Mouse (Mus musculus) forebrain, embryonic 12.5 days (tissue): ENCODE data around the gene Atcay. TPM values are rescaled to one million over a fixed set of nuclear protein-coding genes. Genes with fewer than 3 reads are reported as not detected.

ENCODE experiments used
- ATAC-seq: fragments of 200-750 bp; cut with Nextera tagmentation; 2 replicates; pipeline ENCODE4 v1.8.0; 2017; ENCODE audit warnings: moderate TSS enrichment; ENCODE audit not compliant: low FRiP score
- H3K27ac ChIP-seq: fragments of 300-500 bp; sonication (generic); 2 replicates; pipeline ENCODE4 v1.5.1; 2016; ENCODE audit warnings: mild to moderate bottlenecking
- H3K27me3 ChIP-seq: fragments of 300-500 bp; sonication (generic); 2 replicates; pipeline ENCODE4 v1.6.1; 2016; ENCODE audit warnings: mild to moderate bottlenecking
- H3K36me3 ChIP-seq: fragments of 300-500 bp; sonication (generic); replicated peaks from 2 replicates; pipeline ENCODE4 v1.6.1; 2016; ENCODE audit warnings: mild to moderate bottlenecking
- H3K4me1 ChIP-seq: fragments of 300-500 bp; sonication (generic); 2 replicates; pipeline ENCODE4 v1.6.1; 2016
- H3K4me2 ChIP-seq: fragments of 300-500 bp; sonication (generic); 2 replicates; pipeline ENCODE4 v1.6.1; 2016; ENCODE audit warnings: mild to moderate bottlenecking, moderate library complexity
- H3K4me3 ChIP-seq: fragments of 300-500 bp; sonication (generic); replicated peaks from 2 replicates; pipeline ENCODE4 v1.5.1; 2016; ENCODE audit warnings: mild to moderate bottlenecking
- H3K9ac ChIP-seq: fragments of 300-500 bp; sonication (generic); 2 replicates; pipeline ENCODE4 v1.6.1; 2016; ENCODE audit warnings: mild to moderate bottlenecking
- H3K9me3 ChIP-seq: fragments of 300-500 bp; sonication (generic); 2 replicates; pipeline ENCODE4 v1.6.1; 2016
- WGBS: fragments of 180-500 bp; shearing (Covaris S2); methylation state at CpG from one replicate; pipeline ENCODE4 v1.1.7; 2016; 5-methylcytosine and 5-hydroxymethylcytosine counted together
- polyA plus RNA-seq: library from polyadenylated mRNA; unstranded; fragments of >200 nt; fragmentation: Nextera tagmentation; extraction: Ambion mirVana; gene quantifications from 2 replicates; pipeline ENCODE4 v1.2.1, GENCODE M21; 2016

Gene Atcay
- polyA plus RNA-seq, 1 experiment from 2014 or later = 31.8 TPM

DNA sequence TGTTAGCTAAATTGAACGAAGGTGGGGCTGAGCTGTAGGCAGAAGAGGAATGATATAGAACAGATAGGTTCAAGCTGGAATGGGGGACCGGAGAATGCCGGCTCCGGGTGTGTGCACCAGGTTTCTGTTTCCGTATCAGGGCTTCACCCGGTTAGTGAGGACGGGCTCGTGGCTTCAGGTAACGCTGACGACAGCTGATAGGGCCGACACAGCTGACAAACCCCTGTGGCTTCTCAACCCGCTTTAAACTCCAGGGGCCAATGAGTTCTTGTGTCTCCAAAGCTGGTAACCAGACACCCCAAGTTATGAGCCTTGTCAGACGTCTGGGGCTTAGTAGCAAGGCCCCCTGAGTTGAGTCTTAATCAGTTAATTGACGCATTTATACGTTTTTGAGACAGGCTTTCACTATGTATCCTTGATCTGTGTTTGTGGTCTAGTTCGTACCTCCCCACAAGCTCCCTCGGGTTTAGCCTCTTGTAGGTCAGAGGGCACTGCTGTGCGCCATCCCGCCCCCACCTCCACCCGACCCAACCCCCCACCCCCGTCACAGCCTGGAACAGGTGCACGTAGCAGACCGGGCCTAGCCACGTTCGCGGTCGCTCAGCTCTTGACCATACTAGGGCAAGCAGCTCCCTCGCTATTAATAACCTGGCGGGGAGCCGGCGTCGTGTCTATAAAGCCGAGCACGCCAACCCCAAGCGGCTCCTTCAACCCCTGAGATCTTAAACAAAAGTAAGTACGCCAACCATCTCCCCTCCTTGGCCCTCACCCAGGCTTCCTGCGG lies 36.5 kb downstream of the Atcay start:
- 17% methylated on average over 37 of the region's 37 CpGs for WGBS
- no peak overlapping the region for H3K4me2 ChIP-seq
- 0 out of 2 replicates have a peak overlapping the region, but pooled peaks have one; percentile 17 for H3K9ac ChIP-seq
- no peak for ATAC-seq
- peaks cover 14% of the 10 kb centered on the region for H3K36me3 ChIP-seq
- H3K4me1 ChIP-seq = peaks cover 24% of the 10 kb centered on the region
- H3K27me3 ChIP-seq = peaks cover 55% of the 10 kb centered on the region
- no peak overlapping the region; the same call in 1 of the 2 replicates for H3K4me3 ChIP-seq
- H3K27ac ChIP-seq = no peak overlapping the region
- no peaks in the 10 kb centered on the region for H3K9me3 ChIP-seq

DNA sequence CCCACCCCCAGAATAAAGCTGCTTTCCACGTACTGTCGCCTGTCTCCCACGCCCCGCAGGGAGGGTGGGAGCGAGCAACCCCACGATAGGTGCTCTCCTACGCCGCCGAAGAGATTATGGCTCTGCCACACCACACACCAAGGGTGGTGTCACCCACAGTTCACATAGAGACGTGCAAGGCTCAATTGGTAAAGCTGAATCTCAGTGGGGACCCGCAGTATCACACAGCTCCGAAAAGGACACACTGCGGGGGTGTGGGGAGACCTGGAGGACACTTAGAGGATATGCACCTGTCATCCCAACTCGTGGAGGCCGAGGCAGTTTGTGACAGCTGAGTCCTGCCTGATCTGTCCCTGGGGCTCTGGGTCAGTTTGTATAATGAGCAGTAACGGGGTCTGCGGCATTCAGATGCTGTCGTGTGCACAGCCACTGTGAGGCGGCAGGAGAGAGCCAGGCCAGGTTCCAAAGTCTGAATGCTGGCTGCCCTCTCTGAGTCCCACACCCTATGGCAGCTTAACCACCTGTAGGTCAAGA lies 37.6 kb downstream of the Atcay start:
- Histone ChIP-seq H3K4me1 (peaks cover 24% of the 10 kb centered on the region), H3K27me3 (peaks cover 51% of the 10 kb centered on the region), H3K9ac (peak overlapping the region; percentile 77), H3K4me2 (peak overlapping the region; percentile 96), H3K9me3 (no peaks in the 10 kb centered on the region), H3K36me3 (peaks cover 14% of the 10 kb centered on the region), H3K27ac (peak overlapping the region; percentile 93), H3K4me3 (peak overlapping the region; percentile 60)
- ATAC-seq = peak; percentile 31
- 4% methylated on average over 19 of the region's 19 CpGs for WGBS

DNA sequence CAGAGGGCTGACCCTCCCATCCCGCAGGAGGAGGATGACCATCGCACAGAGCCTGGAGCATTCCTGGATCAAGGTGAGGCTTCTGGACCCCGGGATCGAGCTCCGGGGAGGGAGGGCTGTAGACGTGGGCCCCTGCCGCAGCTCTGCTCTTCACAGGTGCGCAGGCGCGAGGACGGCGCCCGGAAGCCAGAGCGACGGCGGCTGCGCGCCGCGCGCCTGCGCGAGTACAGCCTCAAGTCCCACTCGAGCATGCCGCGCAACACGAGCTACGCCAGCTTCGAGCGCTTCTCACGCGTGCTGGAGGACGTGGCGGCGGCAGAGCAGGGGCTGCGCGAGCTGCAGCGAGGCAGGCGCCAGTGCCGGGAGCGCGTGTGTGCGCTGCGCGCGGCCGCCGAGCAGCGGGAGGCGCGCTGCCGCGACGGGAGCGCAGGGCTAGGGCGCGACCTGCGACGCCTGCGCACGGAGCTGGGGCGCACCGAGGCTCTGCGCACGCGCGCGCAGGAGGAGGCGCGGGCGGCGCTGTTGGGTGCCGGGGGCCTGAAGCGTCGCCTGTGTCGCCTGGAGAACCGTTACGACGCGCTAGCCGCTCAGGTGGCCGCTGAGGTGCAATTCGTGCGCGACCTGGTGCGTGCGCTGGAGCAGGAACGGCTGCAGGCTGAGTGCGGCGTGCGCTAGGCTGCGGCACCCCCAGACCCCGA lies 38.2 kb downstream of the Atcay start:
- Histone ChIP-seq H3K4me2 (peak overlapping the region; percentile 96), H3K9ac (peak overlapping the region; percentile 77), H3K36me3 (peaks cover 16% of the 10 kb centered on the region), H3K27ac (peak overlapping the region; percentile 93), H3K9me3 (no peaks in the 10 kb centered on the region), H3K4me1 (peaks cover 24% of the 10 kb centered on the region), H3K27me3 (peaks cover 48% of the 10 kb centered on the region), H3K4me3 (peak overlapping the region; percentile 60)
- under 1% methylated on average over 88 of the region's 93 CpGs for WGBS
- peak; percentile 88 for ATAC-seq

DNA sequence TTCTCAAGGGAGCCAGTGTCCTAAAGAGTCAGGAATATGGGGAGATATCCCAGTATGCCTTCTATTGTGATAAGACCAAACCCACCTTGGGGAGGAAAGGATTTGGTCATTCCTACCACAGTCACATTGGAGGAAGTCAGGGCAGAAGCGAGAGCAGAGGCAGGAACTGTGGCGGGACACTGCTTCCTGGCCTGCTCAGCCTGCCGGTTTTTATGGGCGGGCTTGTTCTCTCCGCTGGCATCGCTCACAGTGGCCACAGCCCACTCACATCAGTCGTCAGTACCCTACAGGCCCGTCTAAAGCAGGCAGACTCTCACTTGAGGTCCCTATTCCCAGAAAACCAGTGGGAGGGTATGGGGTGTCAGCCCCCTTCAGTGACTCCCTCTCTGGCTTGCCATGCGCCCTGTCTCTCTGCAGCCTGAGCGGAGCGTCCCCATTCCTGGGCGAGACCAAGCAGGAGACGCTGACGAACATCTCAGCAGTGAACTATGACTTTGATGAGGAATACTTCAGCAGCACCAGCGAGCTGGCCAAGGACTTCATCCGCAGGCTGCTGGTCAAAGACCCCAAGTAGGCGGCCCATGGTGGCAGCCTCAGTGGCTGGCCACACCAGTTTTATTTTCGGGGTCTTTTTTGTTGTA lies 39.2 kb downstream of the Atcay start:
- Histone ChIP-seq H3K4me3 (no peak overlapping the region), H3K27ac (no peak overlapping the region), H3K4me2 (peak overlapping the region; percentile 96; the same call in 1 of the 2 replicates), H3K36me3 (peaks cover 26% of the 10 kb centered on the region), H3K4me1 (peaks cover 24% of the 10 kb centered on the region), H3K9ac (no peak overlapping the region), H3K9me3 (no peaks in the 10 kb centered on the region), H3K27me3 (peaks cover 38% of the 10 kb centered on the region)
- no peak for ATAC-seq
- WGBS = 89% methylated on average over 18 of the region's 18 CpGs

DNA sequence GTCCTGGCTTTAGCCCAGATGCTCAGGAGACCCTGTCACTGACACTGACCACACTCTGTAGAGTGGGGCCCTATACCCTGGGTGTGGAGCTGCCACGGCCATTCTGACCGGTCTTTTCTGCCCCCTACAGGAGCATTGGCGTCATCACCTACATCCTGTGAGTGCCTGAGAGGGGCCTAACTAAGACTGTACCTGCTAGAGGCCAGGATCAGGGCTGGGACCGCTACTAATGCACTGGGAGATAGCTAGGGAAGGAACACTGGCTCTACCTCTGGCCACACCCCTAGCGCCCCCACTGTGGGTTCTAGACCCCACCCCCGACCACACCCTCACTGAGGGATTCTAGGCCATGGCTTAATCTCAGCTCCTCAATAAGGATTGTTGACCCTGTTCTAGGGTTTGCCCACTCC lies 39.7 kb downstream of the Atcay start:
- H3K9ac ChIP-seq = no peak overlapping the region
- peaks cover 27% of the 10 kb centered on the region for H3K36me3 ChIP-seq
- H3K4me3 ChIP-seq = no peak overlapping the region
- H3K4me2 ChIP-seq = no peak overlapping the region
- ATAC-seq = no peak
- peaks cover 24% of the 10 kb centered on the region for H3K4me1 ChIP-seq
- WGBS = 78% methylated on average over 6 of the region's 6 CpGs
- H3K27me3 ChIP-seq = peaks cover 33% of the 10 kb centered on the region
- no peak overlapping the region for H3K27ac ChIP-seq
- H3K9me3 ChIP-seq = no peaks in the 10 kb centered on the region

DNA sequence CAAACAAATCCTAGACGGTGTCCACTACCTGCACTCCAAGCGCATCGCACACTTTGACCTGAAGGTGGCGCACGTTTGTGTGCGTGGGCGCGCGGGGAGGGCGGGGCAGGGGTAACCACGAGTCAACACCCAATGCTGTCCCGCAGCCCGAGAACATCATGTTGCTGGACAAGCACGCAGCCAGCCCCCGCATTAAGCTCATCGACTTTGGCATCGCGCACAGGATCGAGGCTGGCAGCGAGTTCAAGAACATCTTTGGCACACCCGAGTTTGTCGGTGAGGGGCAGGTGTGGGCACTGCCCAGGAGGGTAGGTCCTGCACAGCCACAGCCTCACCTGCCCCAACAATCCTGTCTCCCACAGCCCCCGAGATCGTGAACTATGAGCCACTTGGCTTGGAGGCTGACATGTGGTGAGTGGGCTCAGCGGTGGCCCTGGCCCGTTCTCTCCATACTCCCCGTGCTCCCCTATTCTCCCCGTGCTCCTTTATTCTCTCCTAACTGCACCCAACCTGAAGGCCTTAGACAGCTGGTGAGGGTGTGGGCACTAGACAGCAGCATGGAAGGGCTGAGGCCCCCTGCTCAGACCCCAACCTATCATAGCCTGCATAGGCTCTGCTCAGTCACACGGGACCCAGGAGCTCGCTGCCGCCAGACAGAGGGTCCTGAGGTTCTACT lies 40.3 kb downstream of the Atcay start:
- Histone ChIP-seq H3K27me3 (peaks cover 27% of the 10 kb centered on the region), H3K4me2 (no peak overlapping the region), H3K27ac (no peak overlapping the region), H3K36me3 (peaks cover 30% of the 10 kb centered on the region), H3K9me3 (no peaks in the 10 kb centered on the region), H3K9ac (no peak overlapping the region), H3K4me1 (peaks cover 24% of the 10 kb centered on the region), H3K4me3 (no peak overlapping the region)
- WGBS = 70% methylated on average over 31 of the region's 31 CpGs
- ATAC-seq = no peak

DNA sequence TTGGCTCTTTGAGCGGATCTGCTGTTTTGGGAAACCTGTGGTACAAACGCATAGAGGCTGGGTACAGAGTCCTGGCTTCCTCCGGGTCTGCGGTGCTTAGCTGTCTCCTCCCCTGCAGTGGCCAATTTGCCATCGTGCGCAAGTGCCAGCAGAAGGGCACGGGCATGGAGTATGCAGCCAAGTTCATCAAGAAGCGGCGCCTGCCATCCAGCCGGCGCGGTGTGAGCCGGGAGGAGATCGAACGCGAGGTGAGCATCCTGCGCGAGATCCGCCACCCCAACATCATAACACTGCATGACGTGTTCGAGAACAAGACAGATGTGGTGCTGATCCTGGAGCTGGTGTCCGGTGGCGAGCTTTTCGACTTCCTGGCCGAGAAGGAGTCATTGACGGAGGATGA lies 40.8 kb downstream of the Atcay start:
- ATAC-seq = no peak
- Histone ChIP-seq H3K4me3 (no peak overlapping the region), H3K27me3 (peaks cover 22% of the 10 kb centered on the region), H3K9me3 (no peaks in the 10 kb centered on the region), H3K9ac (no peak overlapping the region), H3K27ac (no peak overlapping the region), H3K4me2 (no peak overlapping the region), H3K36me3 (peaks cover 36% of the 10 kb centered on the region), H3K4me1 (peaks cover 24% of the 10 kb centered on the region)
- 80% methylated on average over 26 of the region's 26 CpGs for WGBS

DNA sequence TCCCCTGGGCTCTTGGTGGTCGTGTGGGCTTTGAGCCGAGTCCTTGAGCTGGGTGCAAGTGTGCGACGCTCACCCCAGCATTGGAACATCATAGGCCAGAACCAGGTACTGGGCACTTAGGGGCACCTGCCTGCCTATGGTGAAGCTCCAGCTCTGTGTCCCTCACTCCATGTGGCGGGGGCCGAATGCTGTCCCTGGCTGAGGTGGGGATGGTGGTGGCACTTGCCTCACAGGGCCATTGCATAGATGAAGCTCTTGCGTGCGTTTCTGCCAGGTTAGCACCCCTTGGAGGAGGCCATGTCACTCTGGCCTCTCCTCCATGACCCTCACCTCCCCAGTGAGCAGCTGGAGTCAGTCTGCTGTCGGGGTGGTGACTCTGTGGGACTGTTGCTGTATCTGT lies 43.5 kb downstream of the Atcay start:
- ATAC-seq = no peak
- Histone ChIP-seq H3K4me3 (no peak overlapping the region), H3K36me3 (peaks cover 47% of the 10 kb centered on the region)

DNA sequence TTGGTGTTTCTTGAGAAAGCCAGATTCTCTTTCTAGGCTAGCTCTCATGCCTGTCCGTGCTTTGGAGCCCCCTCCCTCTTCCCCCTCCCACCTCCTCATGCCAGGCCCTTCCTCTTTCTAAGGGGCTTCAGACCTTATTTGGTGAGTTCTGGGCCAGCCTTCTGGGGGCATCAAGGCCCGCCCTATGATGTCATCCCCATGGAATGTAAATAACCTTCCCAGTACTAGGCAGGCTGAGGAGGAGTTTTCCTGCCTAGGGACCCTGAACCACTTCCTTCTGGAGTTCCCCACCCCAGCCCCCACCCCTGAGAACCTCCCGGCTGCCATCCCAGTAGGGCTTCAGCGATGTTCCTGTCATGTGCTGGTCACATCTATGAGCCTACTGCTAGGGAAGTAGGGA lies 45.9 kb downstream of the Atcay start:
- Histone ChIP-seq H3K4me1 (peaks cover 20% of the 10 kb centered on the region), H3K27ac (no peak overlapping the region; the same call in 1 of the 2 replicates), H3K4me3 (no peak overlapping the region), H3K36me3 (peaks cover 59% of the 10 kb centered on the region), H3K9ac (no peak overlapping the region), H3K4me2 (no peak overlapping the region), H3K27me3 (no peaks in the 10 kb centered on the region), H3K9me3 (no peaks in the 10 kb centered on the region)
- ATAC-seq = no peak
- 71% methylated on average over 4 of the region's 4 CpGs for WGBS

More for the DNA sequence above, 43.5 kb downstream of the Atcay start:
- H3K27ac ChIP-seq = no peak overlapping the region
- H3K27me3 ChIP-seq = no peaks in the 10 kb centered on the region
- no peak overlapping the region for H3K4me2 ChIP-seq
- no peaks in the 10 kb centered on the region for H3K9me3 ChIP-seq
- H3K9ac ChIP-seq = no peak overlapping the region
- peaks cover 19% of the 10 kb centered on the region for H3K4me1 ChIP-seq
- 96% methylated on average over 9 of the region's 9 CpGs for WGBS

DNA sequence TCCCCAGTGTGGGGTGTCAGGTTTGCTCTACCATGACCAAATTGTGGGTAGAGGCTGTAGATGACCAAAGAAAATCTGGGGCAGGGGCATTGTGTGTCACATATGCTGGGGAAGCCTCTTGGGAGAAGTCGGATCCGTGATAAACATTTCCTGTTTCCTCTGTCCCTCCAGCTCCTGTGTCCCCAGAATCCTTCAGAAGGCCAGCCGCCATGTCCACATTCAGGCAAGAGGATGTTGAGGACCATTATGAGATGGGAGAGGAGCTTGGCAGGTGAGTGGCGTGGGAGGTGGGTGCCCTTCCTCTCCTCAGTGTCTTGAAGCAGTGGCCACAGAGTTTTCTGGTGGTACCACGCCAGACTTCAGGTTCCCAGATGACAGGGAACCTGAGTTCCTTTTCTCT lies 46.8 kb downstream of the Atcay start, which contains the start of gene 4930442H23Rik:
Gene 4930442H23Rik, minus strand, starts transcription at position 45 of the 400 bp plus-strand sequence.
- WGBS = 86% methylated on average over 5 of the region's 5 CpGs
- peak within 1 kb of the TSS; percentile 84 for H3K27ac ChIP-seq
- H3K4me1 ChIP-seq = peaks cover 27% of the 10 kb centered on the region
- no peaks in the 10 kb centered on the region for H3K9me3 ChIP-seq
- peak within 1 kb of the TSS; percentile 63 for H3K9ac ChIP-seq
- no peak for ATAC-seq
- peaks cover 67% of the 10 kb centered on the region for H3K36me3 ChIP-seq
- peak within 1 kb of the TSS; percentile 63 for H3K4me3 ChIP-seq
- no peaks in the 10 kb centered on the region for H3K27me3 ChIP-seq
- H3K4me2 ChIP-seq = peak within 1 kb of the TSS; percentile 71

DNA sequence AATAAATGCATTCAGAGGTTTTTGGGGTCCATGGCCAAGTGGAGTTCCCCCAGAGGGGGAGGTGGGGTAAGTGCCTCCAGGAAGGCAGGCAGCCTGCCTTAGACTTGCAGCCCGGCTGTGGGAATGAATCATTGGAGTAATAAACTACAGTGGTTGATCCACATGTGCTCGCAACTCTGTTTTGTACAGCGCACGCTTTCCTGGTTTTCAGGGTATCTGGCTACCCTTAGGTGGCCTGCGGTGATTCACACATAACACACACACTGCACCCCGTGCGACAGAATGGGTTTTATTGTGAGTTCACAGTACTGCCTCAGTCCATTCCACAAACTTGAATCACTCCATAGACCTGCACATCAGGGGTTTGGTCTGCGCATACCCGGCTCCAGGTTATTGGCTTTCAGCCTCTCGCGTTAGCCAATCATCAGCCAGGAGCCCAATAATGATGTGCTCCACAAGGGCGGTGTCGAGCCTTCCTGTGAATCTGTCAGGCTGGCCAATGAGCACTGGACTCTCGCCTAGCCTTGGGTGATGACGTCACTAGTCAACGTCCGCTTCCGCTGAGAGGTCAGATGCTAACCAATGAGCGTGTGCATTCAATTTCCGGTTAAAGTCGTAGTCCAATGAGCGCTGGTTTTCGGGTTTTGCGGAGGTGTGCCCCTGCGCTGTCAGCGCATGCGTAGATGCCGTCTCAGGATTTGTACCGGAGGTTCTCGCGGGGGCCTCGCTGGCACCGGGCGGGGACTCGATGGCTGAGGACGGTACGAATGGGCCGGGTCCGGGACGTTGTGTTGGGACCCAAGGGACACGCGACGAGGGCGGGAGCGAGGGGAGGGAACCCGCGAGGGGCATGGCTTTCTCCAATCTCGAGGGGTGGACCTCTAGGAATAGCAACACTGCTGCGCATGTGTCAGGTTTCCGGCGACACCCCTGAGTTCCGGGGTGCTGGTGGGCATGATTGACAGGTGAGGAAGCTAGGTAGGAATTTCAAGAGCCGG lies 48.0 kb downstream of the Atcay start, which contains the start of gene Dapk3:
Gene Dapk3, plus strand, starts transcription at position 670 of the 998 bp plus-strand sequence.
- Histone ChIP-seq H3K4me2 (peak within 1 kb of the TSS; percentile 71), H3K4me3 (peak within 1 kb of the TSS; percentile 63), H3K27ac (peak within 1 kb of the TSS; percentile 84), H3K36me3 (peaks cover 78% of the 10 kb centered on the region), H3K9ac (peak within 1 kb of the TSS; percentile 63), H3K9me3 (no peaks in the 10 kb centered on the region), H3K4me1 (peaks cover 38% of the 10 kb centered on the region), H3K27me3 (no peaks in the 10 kb centered on the region)
- 4% methylated on average over 53 of the region's 53 CpGs for WGBS
- peak; percentile 95 for ATAC-seq
